Mouse (Mus musculus) central nervous system, embryonic 14 days (tissue): ENCODE data around the gene Lima1. TPM values are rescaled to one million over a fixed set of nuclear protein-coding genes. Genes with fewer than 3 reads are reported as not detected.

ENCODE experiments used
- polyA plus RNA-seq: library from polyadenylated mRNA; depleted of rRNA; stranded (reverse); fragments of >200 nt; gene quantifications from 2 replicates; pipeline ENCODE4 v1.2.3, GENCODE M21; 2012; rRNA removed

The Lima1 gene
- polyA plus RNA-seq = 27.7 and 32.4 TPM in 2 replicates

DNA sequence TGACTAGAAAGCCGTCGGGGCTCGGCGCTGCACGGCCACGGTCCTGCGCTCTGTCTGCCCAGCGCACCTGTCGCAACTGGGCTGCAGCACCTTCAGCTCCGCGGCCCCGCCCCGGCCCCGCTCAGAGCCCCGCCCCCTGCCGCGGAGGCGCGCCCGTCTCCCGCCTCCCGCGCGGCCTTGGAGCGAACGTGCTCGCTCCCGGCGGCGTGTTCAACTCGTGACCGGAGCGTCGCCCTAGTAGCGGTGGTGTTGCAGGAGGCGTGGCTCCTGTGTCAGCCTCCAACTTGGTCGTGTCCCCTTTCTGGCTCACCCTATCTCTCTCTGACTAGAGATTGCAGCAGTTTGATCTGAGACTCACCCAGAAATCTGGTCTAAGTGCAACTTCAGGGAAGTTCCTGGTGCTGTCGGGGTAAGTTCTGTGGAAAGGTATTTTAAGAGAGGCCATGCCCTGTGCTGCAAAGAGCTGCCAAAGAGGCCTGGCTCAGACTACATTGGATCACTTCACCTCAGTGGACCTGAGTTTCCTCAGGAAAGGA, at the start of gene Lima1:
Lima1 (minus strand) TSS at position 123 of the 536 bp plus-strand sequence.

DNA sequence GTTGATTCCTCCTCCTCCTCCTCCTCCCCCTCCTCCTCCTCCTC, 102.6 kb downstream of the Lima1 start, which contains the start of gene Cers5:
Cers5 (minus strand) TSS at position 5 of the 44 bp plus-strand sequence.

Other genes starting within 250 kb of the Lima1 start
- gene Racgap1, start 223.8 kb downstream of the Lima1 start, polyA plus RNA-seq = 93.4 and 121 TPM in 2 replicates
- 79.2 and 82.0 TPM in 2 replicates for gene Asic1, start 205.1 kb downstream of the Lima1 start, polyA plus RNA-seq
- gene Smarcd1, start 173.3 kb downstream of the Lima1 start, polyA plus RNA-seq = 177 and 197 TPM in 2 replicates
- gene Gm17349, start 170.0 kb downstream of the Lima1 start, polyA plus RNA-seq = not detected in 2 replicates
- 3.6 and 4.1 TPM in 2 replicates for gene Gpd1, start 157.9 kb downstream of the Lima1 start, polyA plus RNA-seq
- 171 and 183 TPM in 2 replicates for gene Cox14, start 149.8 kb downstream of the Lima1 start, polyA plus RNA-seq
- 62.4 and 67.4 TPM in 2 replicates for gene Cers5, start 102.6 kb downstream of the Lima1 start, polyA plus RNA-seq
- gene Fam186a, start 91.6 kb upstream of the Lima1 start, polyA plus RNA-seq = under 0.01 and 0.11 TPM in 2 replicates
- 24.9 and 26.2 TPM in 2 replicates for gene Larp4, start 94.6 kb upstream of the Lima1 start, polyA plus RNA-seq
- gene Dip2b, start 163.2 kb upstream of the Lima1 start, polyA plus RNA-seq = 23.1 and 24.3 TPM in 2 replicates